ENCODE assay signal across 8 mouse cellular contexts in the genomic region with DNA sequence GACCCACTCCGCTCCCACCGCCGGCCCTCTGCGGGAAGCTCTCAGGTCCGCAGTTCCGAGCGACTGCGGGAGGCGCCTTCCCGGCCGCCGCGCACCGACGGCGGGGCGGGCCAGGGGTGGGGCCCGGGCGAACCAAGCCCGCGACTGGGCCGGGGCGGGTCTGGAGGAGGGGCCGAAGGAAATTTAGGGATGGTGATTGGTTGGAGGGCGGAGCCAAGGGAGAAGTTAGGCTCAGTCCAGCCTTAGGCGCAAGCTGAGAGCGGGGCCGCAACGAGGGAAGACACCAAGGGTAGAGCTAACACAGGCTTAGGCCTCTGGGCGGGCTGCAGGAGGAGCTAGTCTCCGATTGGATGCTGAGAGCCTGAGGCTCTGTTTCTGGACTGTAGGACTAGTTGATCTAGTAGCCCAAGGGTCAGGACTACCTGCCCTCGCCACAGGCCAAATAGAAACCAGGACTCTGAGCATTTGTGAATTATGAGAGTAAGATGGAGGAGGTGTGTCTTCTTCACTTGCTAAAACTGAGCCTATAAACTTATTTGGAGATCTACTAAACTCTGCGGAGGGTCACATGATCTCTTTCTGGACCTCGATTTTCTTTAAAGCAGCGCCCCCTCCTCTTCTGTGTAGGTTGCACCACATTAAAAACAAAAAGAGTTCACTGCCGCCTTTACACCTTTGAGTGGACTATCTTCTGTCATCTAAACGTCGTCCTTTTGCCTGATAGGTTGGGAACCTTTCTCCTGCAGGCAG. TPM values are rescaled to one million over a fixed set of nuclear protein-coding genes. Genes with fewer than 3 reads are reported as not detected.
A peak's percentile ranks its signal among the peaks of the same experiment; 100 is the strongest.
DNase-seq lines count a peak whose midpoint lies in the region; ATAC-seq and TF ChIP-seq lines count a peak whose summit lies in the region.

A gene (minus strand): TSS at position 89 of the 750 bp plus-strand sequence.

- peak; percentile 92 for DNase-seq in cerebellum, adult 11 months
- DNase-seq in forebrain, embryonic 14.5 days (ENCODE audit: low spot score), result peak; percentile 97
- DNase-seq in heart, postnatal 14 days, result peak; percentile 96 to 97
- peak; percentile 94 for DNase-seq in layer of hippocampus, adult 11-12 months (ENCODE audit: low spot score)
- peak; percentile 99 for DNase-seq in lung, adult 18-20 months
- peak; percentile 97 for DNase-seq in thymus, adult 18-20 months

- no peaks in the 10 kb centered on the region for H3K9me3 ChIP-seq in ES-Bruce4 (replicated peaks; ENCODE audit: control insufficient read depth, insufficient read depth, low read length, poor library complexity, severe bottlenecking)
- H3K9me3 ChIP-seq in forebrain, embryonic 14.5 days (replicated peaks; ENCODE audit: control insufficient read depth, low read length), result no peaks in the 10 kb centered on the region
- no peaks in the 10 kb centered on the region for H3K9me3 ChIP-seq in neural tube, embryonic 15.5 days (replicated peaks)

- H3K4me3 ChIP-seq in ES-Bruce4 (ENCODE audit: low read depth, low read length), result peak within 1 kb of the TSS; percentile 84
- H3K4me3 ChIP-seq in forebrain, embryonic 14.5 days (ENCODE audit: low read depth, low read length), result peak within 1 kb of the TSS; percentile 79
- peak within 1 kb of the TSS; percentile 85 for H3K4me3 ChIP-seq in neural tube, embryonic 15.5 days (replicated peaks)

- no peak for TF ChIP-seq CTCF in ES-Bruce4 (IDR thresholded peaks at IDR 0.05; ENCODE audit: low read depth, low read length)

- peaks cover 12% of the 10 kb centered on the region for H3K4me1 ChIP-seq in ES-Bruce4 (ENCODE audit: control insufficient read depth, insufficient read depth, low read length)
- H3K4me1 ChIP-seq in forebrain, embryonic 14.5 days (ENCODE audit: control insufficient read depth, insufficient read depth, low read length), result peaks cover 40% of the 10 kb centered on the region
- peaks cover 64% of the 10 kb centered on the region for H3K4me1 ChIP-seq in neural tube, embryonic 15.5 days

- TF ChIP-seq POLR2A in ES-Bruce4 (IDR thresholded peaks at IDR 0.05; ENCODE audit: insufficient read depth, low read length), result peak; percentile 75

- H3K27ac ChIP-seq in ES-Bruce4 (ENCODE audit: insufficient read depth, low read length), result peak within 1 kb of the TSS; percentile 74
- H3K27ac ChIP-seq in forebrain, embryonic 14.5 days (ENCODE audit: low read depth, low read length), result peak within 1 kb of the TSS; percentile 96
- H3K27ac ChIP-seq in neural tube, embryonic 15.5 days (replicated peaks), result peak within 1 kb of the TSS; percentile 89

- no peaks in the 10 kb centered on the region for H3K27me3 ChIP-seq in ES-Bruce4 (ENCODE audit: control insufficient read depth, insufficient read depth, low read length, poor library complexity, severe bottlenecking)
- no peaks in the 10 kb centered on the region for H3K27me3 ChIP-seq in forebrain, embryonic 14.5 days (replicated peaks; ENCODE audit: control insufficient read depth, insufficient read depth, low read length)
- H3K27me3 ChIP-seq in neural tube, embryonic 15.5 days (replicated peaks), result no peaks in the 10 kb centered on the region

- H3K36me3 ChIP-seq in ES-Bruce4 (ENCODE audit: control insufficient read depth, insufficient read depth, low read length, poor library complexity, severe bottlenecking), result no peaks in the 10 kb centered on the region
- no peaks in the 10 kb centered on the region for H3K36me3 ChIP-seq in forebrain, embryonic 14.5 days (ENCODE audit: control insufficient read depth, insufficient read depth, low read length)
- no peaks in the 10 kb centered on the region for H3K36me3 ChIP-seq in neural tube, embryonic 15.5 days

- H3K9ac ChIP-seq in ES-Bruce4 (ENCODE audit: low read depth, poor library complexity, severe bottlenecking), result peak within 1 kb of the TSS; percentile 89
- peak within 1 kb of the TSS; percentile 78 for H3K9ac ChIP-seq in forebrain, embryonic 14.5 days (ENCODE audit: low read length)
- peak within 1 kb of the TSS; percentile 87 for H3K9ac ChIP-seq in neural tube, embryonic 15.5 days (replicated peaks)

- 4% methylated on average over 37 of the region's 38 CpGs for WGBS in forebrain, embryonic 14.5 days
- 3% methylated on average over 35 of the region's 38 CpGs for WGBS in neural tube, embryonic 15.5 days

- intact Hi-C loops in heart, postnatal 14 days (cut with DNase I), result no loop called here

- 0 out of 2 replicates have a peak, but pooled peaks have one; percentile 9 for TF ChIP-seq EP300 in ES-Bruce4 (IDR thresholded peaks at IDR 0.05; ENCODE audit: insufficient read depth, low read depth, low read length)

- ATAC-seq in forebrain, embryonic 14.5 days, result peak; percentile 90
- ATAC-seq in neural tube, embryonic 15.5 days (ENCODE audit: low FRiP score), result peak; percentile 91

- H3K4me2 ChIP-seq in forebrain, embryonic 14.5 days (ENCODE audit: low read length), result peak within 1 kb of the TSS; percentile 92
- H3K4me2 ChIP-seq in neural tube, embryonic 15.5 days, result peak within 1 kb of the TSS; percentile 85

RNA-seq across cellular contexts. Expression of the gene that starts here (rescaled TPM):
- polyA plus RNA-seq in ES-Bruce4 (2011; ENCODE audit: insufficient read depth, insufficient read length, low read depth, missing spikeins), result 266 and 284 TPM in 2 replicates
- polyA plus RNA-seq in forebrain, embryonic 14.5 days (2014; fragmentation: Nextera tagmentation; extraction: Ambion mirVana), result 371 and 423 TPM in 2 replicates
- total RNA-seq in heart, postnatal 14 days (2021), result 100 to 1,000 TPM; 318 to 327 TPM
- 262 and 325 TPM in 2 replicates for polyA plus RNA-seq in neural tube, embryonic 15.5 days (2015; fragmentation: Nextera tagmentation; extraction: Ambion mirVana)

Comparison
In these comparisons a context has a peak if more than half of its experiments do, and no peak if none do; other contexts are left out.
1. Peak in every context shown above with its lines: DNase-seq, ATAC-seq, H3K4me3 ChIP-seq and H3K27ac ChIP-seq.